Mouse (Mus musculus): ENCODE measurements at regions not wholly inside any gene's neighbourhood (a gene's known extent, or its start where the extent isn't known, plus 50 kb on each side); places are given as distances from the start of the nearest gene placed in this dataset.

GRCm38 (mm10) chr13:32495063-32495462, 156.5 kb upstream of the Gmds start:
- TF ChIP-seq POLR2A (IDR thresholded peaks at IDR 0.05; ENCODE audit: borderline replicate concordance, control insufficient read depth, low read depth, low read length) (no peak), CTCF (IDR thresholded peaks at IDR 0.05; ENCODE audit: control insufficient read depth, insufficient read depth, low read length) (no peak)
- H3K4me3 ChIP-seq (replicated peaks; ENCODE audit: control insufficient read depth, low read depth, low read length): no peak overlapping the region
- no peak overlapping the region for H3K27ac ChIP-seq (ENCODE audit: control insufficient read depth, insufficient read depth, low read depth, low read length, poor library complexity)
- 8% methylated on average over 6 of the region's 6 CpGs for WGBS
- H3K4me1 ChIP-seq (ENCODE audit: control insufficient read depth, insufficient read depth, low read length): no peaks in the 10 kb centered on the region

GRCm38 (mm10) chr13:32493806-32494205, 155.3 kb upstream of the Gmds start:
- WGBS: 70% methylated on average over 7 of the region's 7 CpGs
- TF ChIP-seq POLR2A (IDR thresholded peaks at IDR 0.05; ENCODE audit: borderline replicate concordance, control insufficient read depth, low read depth, low read length): no peak
- no peak for TF ChIP-seq CTCF (IDR thresholded peaks at IDR 0.05; ENCODE audit: control insufficient read depth, insufficient read depth, low read length)
- Histone ChIP-seq H3K4me1 (ENCODE audit: control insufficient read depth, insufficient read depth, low read length) (no peaks in the 10 kb centered on the region), H3K27ac (ENCODE audit: control insufficient read depth, insufficient read depth, low read depth, low read length, poor library complexity) (no peak overlapping the region), H3K4me3 (replicated peaks; ENCODE audit: control insufficient read depth, low read depth, low read length) (no peak overlapping the region)

- WGBS: 36% methylated on average over 7 of the region's 7 CpGs
- TF ChIP-seq POLR2A (IDR thresholded peaks at IDR 0.05; ENCODE audit: borderline replicate concordance, control insufficient read depth, low read depth, low read length) (no peak), CTCF (IDR thresholded peaks at IDR 0.05; ENCODE audit: control insufficient read depth, insufficient read depth, low read length) (peak; percentile 33; the same call in 1 of the 2 replicates)
Observed at GRCm38 (mm10) chr13:32493309-32493708, 154.8 kb upstream of the Gmds start.

GRCm38 (mm10) chr13:32492566-32492965, 154.0 kb upstream of the Gmds start:
- TF ChIP-seq POLR2A (IDR thresholded peaks at IDR 0.05; ENCODE audit: borderline replicate concordance, control insufficient read depth, low read depth, low read length) (no peak), CTCF (IDR thresholded peaks at IDR 0.05; ENCODE audit: control insufficient read depth, insufficient read depth, low read length) (no peak)
- H3K4me1 ChIP-seq (ENCODE audit: control insufficient read depth, insufficient read depth, low read length): no peaks in the 10 kb centered on the region
- no peak overlapping the region for H3K27ac ChIP-seq (ENCODE audit: control insufficient read depth, insufficient read depth, low read depth, low read length, poor library complexity)
- H3K4me3 ChIP-seq (replicated peaks; ENCODE audit: control insufficient read depth, low read depth, low read length): no peak overlapping the region
- WGBS: 71% methylated on average over 7 of the region's 7 CpGs

More at GRCm38 (mm10) chr13:32493309-32493708, 154.8 kb upstream of the Gmds start:
- Histone ChIP-seq H3K27ac (ENCODE audit: control insufficient read depth, insufficient read depth, low read depth, low read length, poor library complexity) (no peak overlapping the region), H3K4me3 (replicated peaks; ENCODE audit: control insufficient read depth, low read depth, low read length) (no peak overlapping the region), H3K4me1 (ENCODE audit: control insufficient read depth, insufficient read depth, low read length) (no peaks in the 10 kb centered on the region)

GRCm38 (mm10) chr13:32481444-32482058, 143.0 kb upstream of the Gmds start:
- WGBS: 30% methylated on average over 8 of the region's 8 CpGs
- Histone ChIP-seq H3K27ac (ENCODE audit: control insufficient read depth, insufficient read depth, low read depth, low read length, poor library complexity) (no peak overlapping the region), H3K4me1 (ENCODE audit: control insufficient read depth, insufficient read depth, low read length) (no peaks in the 10 kb centered on the region), H3K4me3 (replicated peaks; ENCODE audit: control insufficient read depth, low read depth, low read length) (no peak overlapping the region)
- TF ChIP-seq POLR2A (IDR thresholded peaks at IDR 0.05; ENCODE audit: borderline replicate concordance, control insufficient read depth, low read depth, low read length) (no peak), CTCF (IDR thresholded peaks at IDR 0.05; ENCODE audit: control insufficient read depth, insufficient read depth, low read length) (no peak)

DNA sequence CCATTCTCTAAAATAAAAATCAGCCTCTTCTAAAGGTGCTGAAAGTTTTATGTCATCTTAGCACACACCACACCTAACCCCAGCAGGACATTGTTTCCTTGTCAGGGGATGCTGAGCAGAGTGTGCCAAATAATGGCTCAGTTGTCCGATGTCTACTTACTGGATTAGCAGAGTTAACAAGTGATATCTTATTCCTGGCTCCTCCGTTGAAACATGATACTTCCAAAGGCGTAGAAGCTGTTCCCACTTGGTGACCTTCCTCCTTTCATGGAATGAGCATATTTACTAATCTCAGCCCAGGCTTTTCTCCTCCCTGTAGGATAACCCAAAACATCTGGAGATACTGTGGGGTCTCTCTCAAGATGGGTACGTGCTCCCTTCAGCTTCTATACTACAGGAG, 141.5 kb upstream of the Gmds start:
- TF ChIP-seq POLR2A (IDR thresholded peaks at IDR 0.05; ENCODE audit: borderline replicate concordance, control insufficient read depth, low read depth, low read length) (no peak), CTCF (IDR thresholded peaks at IDR 0.05; ENCODE audit: control insufficient read depth, insufficient read depth, low read length) (no peak)
- H3K4me1 ChIP-seq (ENCODE audit: control insufficient read depth, insufficient read depth, low read length): no peaks in the 10 kb centered on the region
- no peak overlapping the region for H3K4me3 ChIP-seq (replicated peaks; ENCODE audit: control insufficient read depth, low read depth, low read length)
- no peak overlapping the region for H3K27ac ChIP-seq (ENCODE audit: control insufficient read depth, insufficient read depth, low read depth, low read length, poor library complexity)
- WGBS: 81% methylated on average over 4 of the region's 4 CpGs

DNA sequence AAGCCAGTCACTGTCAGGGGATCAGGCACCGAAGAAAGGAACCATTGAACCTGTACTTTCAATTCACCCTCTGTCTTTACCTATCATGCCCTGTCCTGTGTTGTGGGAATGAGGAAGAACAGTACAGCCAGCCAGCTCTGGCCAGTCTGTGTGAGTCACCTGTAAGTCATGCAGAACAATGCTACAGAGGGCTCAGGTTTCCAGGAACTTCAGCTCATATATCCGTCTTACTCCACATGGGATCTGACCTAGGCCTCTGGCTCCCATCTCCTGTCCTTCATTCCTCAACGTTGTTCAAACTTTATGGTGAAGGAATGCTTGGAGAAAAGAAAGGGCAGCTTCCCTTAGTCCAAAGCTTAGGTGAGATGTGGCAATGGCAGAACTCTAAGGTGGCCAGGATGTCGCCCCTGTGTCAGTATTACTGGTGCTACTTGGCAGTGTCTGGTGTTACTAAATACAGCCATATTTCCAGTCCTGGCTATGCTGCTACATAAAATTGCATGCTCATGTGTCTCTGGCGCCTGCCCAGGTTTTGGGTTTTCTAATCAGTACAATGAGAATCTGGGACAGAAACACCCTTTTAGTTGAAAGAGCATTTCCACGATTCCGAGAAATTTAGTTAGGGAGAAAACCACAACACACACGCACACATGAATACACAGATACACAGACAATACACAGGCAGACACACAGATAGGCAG, 140.7 kb upstream of the Gmds start:
- 43% methylated on average over 8 of the region's 8 CpGs for WGBS

GRCm38 (mm10) chr13:32465787-32466186, 127.2 kb upstream of the Gmds start:
- Histone ChIP-seq H3K4me1 (ENCODE audit: control insufficient read depth, insufficient read depth, low read length) (no peaks in the 10 kb centered on the region), H3K4me3 (replicated peaks; ENCODE audit: control insufficient read depth, low read depth, low read length) (no peak overlapping the region), H3K27ac (ENCODE audit: control insufficient read depth, insufficient read depth, low read depth, low read length, poor library complexity) (no peak overlapping the region)
- TF ChIP-seq CTCF (IDR thresholded peaks at IDR 0.05; ENCODE audit: control insufficient read depth, insufficient read depth, low read length): no peak
- no peak for TF ChIP-seq POLR2A (IDR thresholded peaks at IDR 0.05; ENCODE audit: borderline replicate concordance, control insufficient read depth, low read depth, low read length)
- 6% methylated on average over 5 of the region's 5 CpGs for WGBS

More for the DNA sequence above, 140.7 kb upstream of the Gmds start:
- TF ChIP-seq POLR2A (IDR thresholded peaks at IDR 0.05; ENCODE audit: borderline replicate concordance, control insufficient read depth, low read depth, low read length): no peak
- TF ChIP-seq CTCF (IDR thresholded peaks at IDR 0.05; ENCODE audit: control insufficient read depth, insufficient read depth, low read length): no peak
- Histone ChIP-seq H3K4me1 (ENCODE audit: control insufficient read depth, insufficient read depth, low read length) (no peaks in the 10 kb centered on the region), H3K4me3 (replicated peaks; ENCODE audit: control insufficient read depth, low read depth, low read length) (no peak overlapping the region), H3K27ac (ENCODE audit: control insufficient read depth, insufficient read depth, low read depth, low read length, poor library complexity) (no peak overlapping the region)

All from bone marrow, adult 2 months (tissue).